Mouse (Mus musculus) heart, postnatal 0 days (tissue): ENCODE measurements at regions not wholly inside any gene's neighbourhood (a gene's known extent, or its start where the extent isn't known, plus 50 kb on each side); places are given as distances from the start of the nearest gene placed in this dataset.
A peak's percentile ranks its signal among the peaks of the same experiment; 100 is the strongest.

Experiments used
- ATAC-seq: fragments of 200-750 bp; cut with Nextera tagmentation; 2 replicates; pipeline ENCODE4 v1.8.0; 2017; ENCODE audit warnings: low read depth, moderate number of reproducible peaks, moderate library complexity; ENCODE audit not compliant: insufficient read depth
- DNase-seq: peaks from one replicate; pipeline ENCODE4 v3.0.0-alpha.2; 2016; ENCODE audit warnings: low spot score
- H3K27ac ChIP-seq: fragments of 300-500 bp; sonication (generic); 2 replicates; pipeline ENCODE4 v1.5.1; 2014; ENCODE audit warnings: low read depth, mild to moderate bottlenecking
- H3K27me3 ChIP-seq: fragments of 300-500 bp; sonication (generic); 2 replicates; pipeline ENCODE4 v1.6.1; 2014; ENCODE audit warnings: low read length, mixed read lengths; ENCODE audit not compliant: control insufficient read depth, insufficient read depth
- H3K36me3 ChIP-seq: fragments of 300-500 bp; sonication (generic); replicated peaks from 2 replicates; pipeline ENCODE4 v1.6.1; 2014; ENCODE audit warnings: low read length, mixed read lengths; ENCODE audit not compliant: control insufficient read depth, insufficient read depth
- H3K4me1 ChIP-seq: fragments of 300-500 bp; sonication (generic); 2 replicates; pipeline ENCODE4 v1.6.1; 2014; ENCODE audit warnings: antibody characterized with exemption; ENCODE audit not compliant: control insufficient read depth, insufficient read depth
- H3K4me2 ChIP-seq: fragments of 300-500 bp; sonication (generic); 2 replicates; pipeline ENCODE4 v1.6.1; 2014; ENCODE audit warnings: low read depth, mild to moderate bottlenecking, low read length, moderate library complexity
- H3K4me3 ChIP-seq: fragments of 300-500 bp; sonication (generic); 2 replicates; pipeline ENCODE4 v1.5.1; 2014; ENCODE audit warnings: low read depth, low read length
- H3K9ac ChIP-seq: fragments of 300-500 bp; sonication (generic); replicated peaks from 2 replicates; pipeline ENCODE4 v1.6.1; 2014; ENCODE audit warnings: low read depth, low read length, mixed read lengths
- H3K9me3 ChIP-seq: fragments of 300-500 bp; sonication (generic); replicated peaks from 2 replicates; pipeline ENCODE4 v1.6.1; 2016; ENCODE audit warnings: low read length; ENCODE audit not compliant: control insufficient read depth
- CTCF ChIP-seq: IDR thresholded peaks from 2 replicates; pipeline ENCODE4 v1.5.1; 2016; ENCODE audit warnings: antibody characterized with exemption, control low read depth, low read depth
- EP300 ChIP-seq: IDR thresholded peaks from 2 replicates; pipeline ENCODE4 v1.6.1; 2016; ENCODE audit warnings: antibody characterized with exemption, low read depth
- WGBS: fragments of 180-500 bp; shearing (Covaris S2); extraction: QIAGEN DNeasy Blood & Tissue Kit; methylation state at CpG from one replicate; pipeline ENCODE4 v1.1.7; 2014; 5-methylcytosine and 5-hydroxymethylcytosine counted together

DNA sequence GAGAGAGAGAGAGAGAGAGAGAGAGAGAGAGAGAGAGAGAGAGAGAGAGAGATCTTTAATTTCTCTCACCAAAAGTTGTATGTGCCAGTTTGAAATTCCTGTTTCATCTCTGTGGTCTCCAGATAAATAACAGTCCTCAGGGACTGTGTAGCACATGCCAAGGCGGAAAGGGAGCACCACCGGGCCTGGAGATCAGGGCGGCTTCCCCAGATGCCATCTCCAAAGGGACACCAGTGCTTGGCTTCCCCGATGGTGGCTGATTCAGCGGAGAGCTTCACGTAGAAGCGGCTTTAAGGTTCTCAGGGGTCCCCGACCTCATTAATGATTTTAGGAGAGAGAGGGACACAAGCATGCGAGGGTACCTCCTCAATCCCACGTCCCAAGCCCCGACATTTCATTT, 272.1 kb upstream of the Atp11b start:
- no peaks in the 10 kb centered on the region for H3K36me3 ChIP-seq
- TF ChIP-seq EP300 (no peak), CTCF (no peak)
- DNase-seq (no peak), ATAC-seq (no peak)
- H3K27me3 ChIP-seq = peaks cover 11% of the 10 kb centered on the region; the same call in 1 of the 2 replicates
- H3K9ac ChIP-seq = no peak overlapping the region
- no peak overlapping the region for H3K27ac ChIP-seq
- WGBS = 30% methylated on average over 11 of the region's 11 CpGs
- H3K4me1 ChIP-seq = no peaks in the 10 kb centered on the region
- peak overlapping the region; percentile 42 for H3K4me2 ChIP-seq
- peak overlapping the region; percentile 19 for H3K4me3 ChIP-seq
- H3K9me3 ChIP-seq = no peaks in the 10 kb centered on the region

DNA sequence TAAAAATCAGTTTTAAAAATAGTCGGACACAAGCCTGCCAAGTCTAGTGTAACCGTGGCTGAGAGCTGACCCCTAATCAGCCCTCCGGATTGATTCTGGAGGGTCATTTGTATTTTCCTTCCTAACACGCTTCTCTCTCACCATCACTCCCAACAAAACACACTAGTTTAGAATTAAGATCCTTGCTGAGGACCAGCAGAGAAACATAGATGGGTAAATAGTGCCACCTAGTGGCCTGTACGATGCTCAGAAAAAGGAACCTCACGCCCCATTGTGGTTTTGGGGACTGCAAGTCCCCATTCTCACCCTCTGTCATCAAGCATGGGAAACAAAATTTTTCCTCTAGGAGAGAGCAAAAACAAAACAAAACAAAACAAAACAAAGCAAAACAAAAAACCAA, 271.6 kb upstream of the Atp11b start:
- peak overlapping the region; percentile 42 for H3K4me2 ChIP-seq
- peak; percentile 79 for TF ChIP-seq CTCF
- TF ChIP-seq EP300 = no peak
- peak; percentile 70 for DNase-seq
- no peaks in the 10 kb centered on the region for H3K9me3 ChIP-seq
- H3K27me3 ChIP-seq = peaks cover 11% of the 10 kb centered on the region; the same call in 1 of the 2 replicates
- H3K36me3 ChIP-seq = no peaks in the 10 kb centered on the region
- peak overlapping the region; percentile 19 for H3K4me3 ChIP-seq
- no peak overlapping the region for H3K9ac ChIP-seq
- peak; percentile 41; the same call in 1 of the 2 replicates for ATAC-seq
- H3K27ac ChIP-seq = no peak overlapping the region
- no peaks in the 10 kb centered on the region for H3K4me1 ChIP-seq
- WGBS = 6% methylated on average over 6 of the region's 6 CpGs

- Histone ChIP-seq H3K4me3 (no peak overlapping the region), H3K36me3 (no peaks in the 10 kb centered on the region), H3K9ac (no peak overlapping the region), H3K4me2 (no peak overlapping the region), H3K9me3 (no peaks in the 10 kb centered on the region), H3K27ac (no peak overlapping the region), H3K27me3 (peaks cover 11% of the 10 kb centered on the region; the same call in 1 of the 2 replicates), H3K4me1 (no peaks in the 10 kb centered on the region)
- DNase-seq (no peak), ATAC-seq (no peak)
- WGBS = 53% methylated on average over 10 of the region's 10 CpGs
- TF ChIP-seq EP300 = no peak
- TF ChIP-seq CTCF = no peak
Measured at GRCm38 (mm10) chr3:35482759-35483158, 271.1 kb upstream of the Atp11b start.

GRCm38 (mm10) chr3:35496027-35496824, 257.7 kb upstream of the Atp11b start:
- Histone ChIP-seq H3K27me3 (no peaks in the 10 kb centered on the region), H3K9me3 (no peaks in the 10 kb centered on the region), H3K4me2 (no peak overlapping the region; the same call in 1 of the 2 replicates), H3K27ac (no peak overlapping the region), H3K4me1 (0 out of 2 replicates have a peak, but pooled peaks cover 7% of the 10 kb centered on the region), H3K9ac (no peak overlapping the region), H3K4me3 (no peak overlapping the region), H3K36me3 (no peaks in the 10 kb centered on the region)
- 33% methylated on average over 9 of the region's 9 CpGs for WGBS
- DNase-seq (peak; percentile 30), ATAC-seq (0 out of 2 replicates have a peak, but pooled peaks have one; percentile 36)
- TF ChIP-seq CTCF (no peak), EP300 (no peak)

DNA sequence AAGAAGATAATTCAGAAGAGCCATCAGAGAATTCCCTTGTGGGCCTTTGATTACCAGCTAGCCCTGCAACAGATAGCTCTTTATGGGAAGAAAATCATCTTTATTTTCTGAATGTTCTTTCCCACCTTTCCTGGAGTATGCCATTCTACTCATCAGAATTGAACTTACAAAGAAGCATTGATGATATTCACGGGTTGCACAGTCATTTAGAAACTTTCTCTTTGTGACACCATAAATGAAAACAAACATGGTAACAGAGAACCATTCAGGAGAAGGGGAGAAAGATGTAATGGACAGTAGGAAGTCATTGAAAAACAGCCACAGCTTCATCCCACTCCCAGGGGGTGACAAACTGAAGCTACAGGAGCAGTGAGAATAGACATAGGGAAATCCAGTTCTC, 243.6 kb upstream of the Atp11b start:
- no peak overlapping the region for H3K27ac ChIP-seq
- ATAC-seq = no peak
- no peaks in the 10 kb centered on the region for H3K36me3 ChIP-seq
- no peak overlapping the region for H3K4me3 ChIP-seq
- H3K4me2 ChIP-seq = no peak overlapping the region
- H3K4me1 ChIP-seq = no peaks in the 10 kb centered on the region
- 51% methylated on average over 1 of the region's 1 CpGs for WGBS
- H3K27me3 ChIP-seq = no peaks in the 10 kb centered on the region
- DNase-seq = no peak
- no peak overlapping the region for H3K9ac ChIP-seq
- no peaks in the 10 kb centered on the region for H3K9me3 ChIP-seq
- TF ChIP-seq EP300 = no peak
- no peak for TF ChIP-seq CTCF

GRCm38 (mm10) chr3:35516517-35516916, 237.4 kb upstream of the Atp11b start:
- DNase-seq = no peak
- Histone ChIP-seq H3K4me3 (no peak overlapping the region), H3K9ac (no peak overlapping the region), H3K27me3 (no peaks in the 10 kb centered on the region), H3K36me3 (no peaks in the 10 kb centered on the region), H3K4me2 (no peak overlapping the region), H3K4me1 (no peaks in the 10 kb centered on the region), H3K27ac (no peak overlapping the region), H3K9me3 (no peaks in the 10 kb centered on the region)
- no peak for TF ChIP-seq EP300
- no peak for TF ChIP-seq CTCF
- WGBS = 83% methylated on average over 4 of the region's 4 CpGs
- ATAC-seq = no peak
